Mouse (Mus musculus) kidney, postnatal 0 days (tissue): Measurements from ENCODE around the gene Rasgef1b. TPM values are rescaled to one million over a fixed set of nuclear protein-coding genes. Genes with fewer than 3 reads are reported as not detected.
A peak's percentile ranks its signal among the peaks of the same experiment; 100 is the strongest.

Source experiments
- ATAC-seq: fragments of 200-750 bp; cut with Nextera tagmentation; replicated peaks from 2 replicates; pipeline ENCODE4 v1.8.0; 2017; ENCODE audit warnings: low read depth, moderate number of reproducible peaks, moderate TSS enrichment, moderate library complexity; ENCODE audit not compliant: low FRiP score
- DNase-seq: peaks from one replicate; pipeline ENCODE4 v3.0.0-alpha.2; 2016; ENCODE audit warnings: low spot score
- H3K27ac ChIP-seq: fragments of 300-500 bp; sonication (generic); 2 replicates; pipeline ENCODE4 v1.5.1; 2014; ENCODE audit warnings: mild to moderate bottlenecking
- H3K27me3 ChIP-seq: fragments of 300-500 bp; sonication (generic); 2 replicates; pipeline ENCODE4 v1.6.1; 2014; ENCODE audit warnings: low read length, mixed read lengths; ENCODE audit not compliant: insufficient read depth
- H3K36me3 ChIP-seq: fragments of 300-500 bp; sonication (generic); 2 replicates; pipeline ENCODE4 v1.6.1; 2014; ENCODE audit warnings: low read length, mixed read lengths; ENCODE audit not compliant: insufficient read depth
- H3K4me1 ChIP-seq: fragments of 300-500 bp; sonication (generic); replicated peaks from 2 replicates; pipeline ENCODE4 v1.6.1; 2014; ENCODE audit warnings: antibody characterized with exemption, low read length, mixed read lengths; ENCODE audit not compliant: insufficient read depth
- H3K4me2 ChIP-seq: fragments of 300-500 bp; sonication (generic); 2 replicates; pipeline ENCODE4 v1.6.1; 2014; ENCODE audit warnings: mild to moderate bottlenecking, low read length, moderate library complexity, mixed read lengths
- H3K4me3 ChIP-seq: fragments of 300-500 bp; sonication (generic); replicated peaks from 2 replicates; pipeline ENCODE4 v1.5.1; 2014; ENCODE audit warnings: low read depth, low read length
- H3K9ac ChIP-seq: fragments of 300-500 bp; sonication (generic); 2 replicates; pipeline ENCODE4 v1.6.1; 2014; ENCODE audit warnings: low read depth, low read length
- H3K9me3 ChIP-seq: fragments of 300-500 bp; sonication (generic); replicated peaks from 2 replicates; pipeline ENCODE4 v1.6.1; 2016; ENCODE audit warnings: low read length, inconsistent platforms, mixed read lengths
- CTCF ChIP-seq: IDR thresholded peaks from 2 replicates; pipeline ENCODE4 v1.5.1; 2016; ENCODE audit warnings: antibody characterized with exemption, low read depth, mild to moderate bottlenecking, moderate library complexity
- WGBS: fragments of 180-500 bp; shearing (Covaris S2); extraction: QIAGEN DNeasy Blood & Tissue Kit; methylation state at CpG from one replicate; pipeline ENCODE4 v1.1.7; 2014; 5-methylcytosine and 5-hydroxymethylcytosine counted together
- polyA plus RNA-seq: library from polyadenylated mRNA; unstranded; fragments of >200 nt; fragmentation: Nextera tagmentation; extraction: Ambion mirVana; gene quantifications from 2 replicates; pipeline ENCODE4 v1.2.1, GENCODE M21; 2015

Rasgef1b gene
- polyA plus RNA-seq, 1 experiment from 2014 or later: 7.3 TPM

GRCm38 (mm10) chr5:99729931-99730330, 1.1 kb upstream of the Rasgef1b start:
- H3K9ac ChIP-seq: no peak overlapping the region
- no peak overlapping the region for H3K4me3 ChIP-seq
- H3K36me3 ChIP-seq: no peaks in the 10 kb centered on the region
- H3K27me3 ChIP-seq: 0 out of 2 replicates have a peak, but pooled peaks cover 3% of the 10 kb centered on the region
- H3K9me3 ChIP-seq: no peaks in the 10 kb centered on the region
- TF ChIP-seq CTCF: no peak
- no peak for ATAC-seq
- H3K27ac ChIP-seq: no peak overlapping the region
- 0 out of 2 replicates have a peak overlapping the region, but pooled peaks have one; percentile 100 for H3K4me2 ChIP-seq
- no peak for DNase-seq
- WGBS: 93% methylated on average over 1 of the region's 1 CpGs
- peaks cover 4% of the 10 kb centered on the region; the same call in 1 of the 2 replicates for H3K4me1 ChIP-seq

DNA sequence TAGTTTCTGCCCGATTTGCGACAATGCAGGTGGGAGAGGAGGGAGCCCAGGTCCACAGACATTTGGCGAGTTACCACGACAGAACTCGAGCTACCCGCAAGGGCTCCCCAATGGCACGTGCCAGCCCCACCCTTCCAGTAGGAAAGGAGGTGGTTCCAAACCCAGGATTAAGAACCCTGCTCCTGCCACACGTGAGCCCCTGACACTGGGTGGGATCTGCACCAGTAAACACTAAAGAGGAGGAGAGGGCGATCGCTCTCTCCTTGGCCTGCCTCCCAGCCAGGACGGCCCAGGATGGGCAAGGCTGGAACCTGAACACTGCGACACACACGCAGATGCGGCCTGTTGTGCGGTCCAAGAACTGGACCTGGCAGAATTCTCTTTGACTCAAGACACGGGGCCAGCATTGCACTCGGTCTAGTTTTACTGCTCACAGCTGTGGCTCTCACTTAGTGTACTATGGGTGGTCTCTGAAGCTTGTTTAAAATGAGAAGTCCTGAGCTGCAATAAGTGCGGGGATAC, 557 bp upstream of the Rasgef1b start:
- Histone ChIP-seq H3K27ac (no peak overlapping the region), H3K27me3 (0 out of 2 replicates have a peak, but pooled peaks cover 3% of the 10 kb centered on the region), H3K4me1 (peaks cover 4% of the 10 kb centered on the region; the same call in 1 of the 2 replicates), H3K9me3 (no peaks in the 10 kb centered on the region), H3K4me3 (peak overlapping the region; percentile 18; the same call in 1 of the 2 replicates), H3K4me2 (peak overlapping the region; percentile 100), H3K9ac (0 out of 2 replicates have a peak overlapping the region, but pooled peaks have one; percentile 20), H3K36me3 (no peaks in the 10 kb centered on the region)
- 3% methylated on average over 18 of the region's 18 CpGs for WGBS
- TF ChIP-seq CTCF: no peak
- peak; percentile 50; the same call in 1 of the 2 replicates for ATAC-seq
- DNase-seq: peak; percentile 34

GRCm38 (mm10) chr5:99728027-99728451, 826 bp downstream of the Rasgef1b start:
- H3K9me3 ChIP-seq: no peaks in the 10 kb centered on the region
- DNase-seq (no peak), ATAC-seq (no peak)
- no peak overlapping the region for H3K9ac ChIP-seq
- H3K4me2 ChIP-seq: peak overlapping the region; percentile 100
- TF ChIP-seq CTCF: no peak
- H3K36me3 ChIP-seq: no peaks in the 10 kb centered on the region
- WGBS: 2% methylated on average over 15 of the region's 15 CpGs
- peaks cover 4% of the 10 kb centered on the region; the same call in 1 of the 2 replicates for H3K4me1 ChIP-seq
- H3K4me3 ChIP-seq: peak overlapping the region; percentile 66
- H3K27ac ChIP-seq: no peak overlapping the region
- H3K27me3 ChIP-seq: 0 out of 2 replicates have a peak, but pooled peaks cover 3% of the 10 kb centered on the region

DNA sequence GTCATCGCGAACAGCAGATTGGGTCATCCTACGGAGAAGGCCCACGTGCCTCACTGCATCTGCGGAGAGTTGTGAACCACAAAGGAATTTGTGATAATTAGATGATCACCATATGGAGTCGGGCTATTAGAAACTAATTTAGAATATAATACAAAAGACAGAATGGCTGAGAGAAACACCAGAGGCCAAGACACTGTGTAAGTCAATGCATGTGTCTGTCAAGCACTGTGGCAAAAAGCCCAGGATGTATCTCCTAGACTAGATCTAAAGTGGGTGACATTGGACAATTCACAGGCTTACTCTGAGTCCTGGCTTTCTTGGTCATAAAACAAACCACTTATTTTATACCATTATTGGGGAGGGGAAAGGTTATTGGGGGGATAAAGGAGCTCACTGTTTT, 4.9 kb downstream of the Rasgef1b start:
- Histone ChIP-seq H3K9ac (no peak overlapping the region), H3K27me3 (no peaks in the 10 kb centered on the region), H3K27ac (no peak overlapping the region), H3K9me3 (no peaks in the 10 kb centered on the region), H3K36me3 (no peaks in the 10 kb centered on the region), H3K4me2 (no peak overlapping the region), H3K4me3 (no peak overlapping the region), H3K4me1 (peaks cover 4% of the 10 kb centered on the region; the same call in 1 of the 2 replicates)
- ATAC-seq (no peak), DNase-seq (no peak)
- TF ChIP-seq CTCF: no peak
- 89% methylated on average over 6 of the region's 6 CpGs for WGBS

- no peaks in the 10 kb centered on the region for H3K9me3 ChIP-seq
- no peak for ATAC-seq
- 80% methylated on average over 2 of the region's 2 CpGs for WGBS
Observed at GRCm38 (mm10) chr5:99722310-99722709, 6.6 kb downstream of the Rasgef1b start.

DNA sequence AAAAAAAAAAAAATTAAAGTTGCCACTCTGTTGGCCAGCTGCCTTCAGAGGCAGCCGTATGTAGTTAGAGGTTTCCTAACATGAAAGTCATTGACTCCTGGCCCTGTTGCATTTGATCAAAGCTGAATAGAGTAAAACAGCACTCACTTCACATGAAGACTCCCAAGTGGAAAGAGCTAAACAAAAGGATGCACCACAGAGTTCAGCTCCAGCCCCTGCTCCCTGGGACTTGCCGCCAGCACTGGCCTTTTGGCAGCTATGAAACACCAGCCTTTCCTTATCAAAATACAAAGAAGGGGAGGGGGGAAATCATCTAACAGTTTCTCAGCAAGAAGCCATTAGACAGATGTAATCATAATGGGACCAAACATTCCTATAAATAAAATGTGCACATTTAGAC, 8.3 kb downstream of the Rasgef1b start:
- 43% methylated on average over 2 of the region's 2 CpGs for WGBS
- Histone ChIP-seq H3K4me1 (no peaks in the 10 kb centered on the region), H3K27ac (no peak overlapping the region), H3K4me2 (no peak overlapping the region), H3K27me3 (no peaks in the 10 kb centered on the region), H3K36me3 (no peaks in the 10 kb centered on the region), H3K9ac (no peak overlapping the region), H3K4me3 (no peak overlapping the region), H3K9me3 (no peaks in the 10 kb centered on the region)
- ATAC-seq: no peak
- TF ChIP-seq CTCF: no peak
- DNase-seq: no peak

More at GRCm38 (mm10) chr5:99722310-99722709, 6.6 kb downstream of the Rasgef1b start:
- Histone ChIP-seq H3K9ac (no peak overlapping the region), H3K27ac (no peak overlapping the region), H3K27me3 (no peaks in the 10 kb centered on the region), H3K4me1 (no peaks in the 10 kb centered on the region), H3K36me3 (no peaks in the 10 kb centered on the region), H3K4me3 (no peak overlapping the region), H3K4me2 (no peak overlapping the region)
- no peak for DNase-seq
- TF ChIP-seq CTCF: no peak
